Mouse (Mus musculus) stomach, postnatal 0 days (tissue): Measurements from ENCODE around the gene Kcnn4.

Source experiments
- CTCF ChIP-seq: IDR thresholded peaks from 2 replicates; pipeline ENCODE4 v1.5.1; 2016; ENCODE audit warnings: antibody characterized with exemption, low read depth, mild to moderate bottlenecking, moderate library complexity
- EP300 ChIP-seq: optimal IDR thresholded peaks from 2 replicates; pipeline ENCODE3; 2016; ENCODE audit warnings: antibody characterized with exemption

- no peak for TF ChIP-seq CTCF
- no peak for TF ChIP-seq EP300
Measured at GRCm38 (mm10) chr7:24423956-24424732, 54.1 kb downstream of the Kcnn4 start.
